Mouse (Mus musculus) MEL (cell line): ENCODE data around the gene Srsf10. TPM values are rescaled to one million over a fixed set of nuclear protein-coding genes. Genes with fewer than 3 reads are reported as not detected.
A peak's percentile ranks its signal among the peaks of the same experiment; 100 is the strongest.

Experiments
- DNase-seq: peaks from one replicate; pipeline ENCODE4 v3.0.0; 2011; ENCODE audit warnings: low read depth, low spot score
- H3K27ac ChIP-seq: 2 replicates; pipeline ENCODE4 v1.5.1; 2012; ENCODE audit warnings: low read depth, mild to moderate bottlenecking, control low read depth, low read length, moderate library complexity; ENCODE audit not compliant: control insufficient read depth
- H3K27me3 ChIP-seq, 2 experiments: fragments of 150-350 bp in 1 of 2; sonication (generic) in 1 of 2; 2 replicates each; pipeline ENCODE4 v1.6.1; 2012; ENCODE audit warnings: low read length in 2 of 2, mild to moderate bottlenecking in 2 of 2, improper control_type of control experiment in 1 of 2, moderate library complexity in 1 of 2; ENCODE audit not compliant: insufficient read depth in 2 of 2, control insufficient read depth in 1 of 2
- H3K36me3 ChIP-seq, 2 experiments: 2 replicates each; pipeline ENCODE4 v1.6.1; 2012 to 2014; ENCODE audit warnings: low read length in 2 of 2, improper control_type of control experiment in 1 of 2, inconsistent platforms in 1 of 2, mild to moderate bottlenecking in 1 of 2; ENCODE audit not compliant: insufficient read depth in 2 of 2, control insufficient read depth in 1 of 2
- H3K4me1 ChIP-seq, 2 experiments: fragments of 150-350 bp in 1 of 2; sonication (generic) in 1 of 2; 2 replicates each; pipeline ENCODE4 v1.6.1; 2012; ENCODE audit warnings: low read length in 2 of 2, improper control_type of control experiment in 1 of 2, mild to moderate bottlenecking in 1 of 2; ENCODE audit not compliant: insufficient read depth in 2 of 2, control insufficient read depth in 1 of 2
- H3K4me3 ChIP-seq, 2 experiments: fragments of 150-350 bp in 1 of 2; sonication (generic) in 1 of 2; 2 replicates each; pipeline ENCODE4 v1.5.1; 2012; ENCODE audit warnings: low read depth in 2 of 2, low read length in 2 of 2, mild to moderate bottlenecking in 2 of 2, moderate library complexity in 2 of 2, control low read depth in 1 of 2, improper control_type of control experiment in 1 of 2; ENCODE audit not compliant: control insufficient read depth in 1 of 2, insufficient read depth in 1 of 2
- H3K79me2 ChIP-seq: 2 replicates; pipeline ENCODE4 v1.6.1; 2012; ENCODE audit warnings: mild to moderate bottlenecking, low read length, moderate library complexity; ENCODE audit not compliant: control insufficient read depth, poor library complexity, insufficient read depth
- H3K9ac ChIP-seq: 2 replicates; pipeline ENCODE4 v1.6.1; 2012; ENCODE audit warnings: low read depth, mild to moderate bottlenecking, control low read depth, low read length, moderate library complexity; ENCODE audit not compliant: control insufficient read depth, poor library complexity, severe bottlenecking
- H3K9me3 ChIP-seq: fragments of 150-350 bp; sonication (generic); replicated peaks from 2 replicates; pipeline ENCODE4 v1.6.1; 2012; ENCODE audit warnings: mild to moderate bottlenecking, low read length, improper control_type of control experiment, moderate library complexity; ENCODE audit not compliant: insufficient read depth
- CHD1 ChIP-seq: IDR thresholded peaks from 2 replicates; pipeline ENCODE4 v1.6.1; 2012; ENCODE audit warnings: low read depth, mild to moderate bottlenecking, inconsistent platforms, low read length, improper control_type of control experiment
- CHD2 ChIP-seq: IDR thresholded peaks from 2 replicates; pipeline ENCODE4 v1.6.1; 2011; ENCODE audit warnings: low read length, improper control_type of control experiment
- ELF1 ChIP-seq: IDR thresholded peaks from 2 replicates; pipeline ENCODE4 v1.6.1; 2014; ENCODE audit warnings: low read depth, mild to moderate bottlenecking, inconsistent platforms, low read length, improper control_type of control experiment, moderate library complexity
- ETS1 ChIP-seq: IDR thresholded peaks from 2 replicates; pipeline ENCODE4 v1.6.1; 2012; ENCODE audit warnings: low read depth, mild to moderate bottlenecking, inconsistent platforms, low read length, improper control_type of control experiment, moderate library complexity
- GABPA ChIP-seq: IDR thresholded peaks from 2 replicates; pipeline ENCODE4 v1.6.1; 2012; ENCODE audit warnings: low read depth, mild to moderate bottlenecking, inconsistent platforms, low read length, improper control_type of control experiment, moderate library complexity
- GATA1 ChIP-seq: IDR thresholded peaks from 2 replicates; pipeline ENCODE4 v1.6.1; 2011; ENCODE audit warnings: low read depth, low read length, improper control_type of control experiment
- HCFC1 ChIP-seq: IDR thresholded peaks from 2 replicates; pipeline ENCODE4 v1.6.1; 2012; ENCODE audit warnings: low read depth, mild to moderate bottlenecking, inconsistent platforms, low read length, improper control_type of control experiment, moderate library complexity
- MAZ ChIP-seq: IDR thresholded peaks from 2 replicates; pipeline ENCODE4 v1.6.1; 2012; ENCODE audit warnings: low read depth, mild to moderate bottlenecking, inconsistent platforms, low read length, improper control_type of control experiment
- NELFE ChIP-seq: IDR thresholded peaks from 2 replicates; pipeline ENCODE4 v1.6.1; 2011; ENCODE audit warnings: low read depth, low read length, improper control_type of control experiment
- POLR2A ChIP-seq, 2 experiments: IDR thresholded peaks; 2 replicates each; pipeline ENCODE4 v1.6.1; 2011 to 2012; ENCODE audit warnings: low read length in 2 of 2, mild to moderate bottlenecking in 2 of 2, control low read depth in 1 of 2, improper control_type of control experiment in 1 of 2, low read depth in 1 of 2, moderate library complexity in 1 of 2; ENCODE audit not compliant: control insufficient read depth in 1 of 2, insufficient read depth in 1 of 2, poor library complexity in 1 of 2
- SMC3 ChIP-seq: IDR thresholded peaks from 2 replicates; pipeline ENCODE4 v1.6.1; 2011; ENCODE audit warnings: low read depth, low read length, improper control_type of control experiment
- UBTF ChIP-seq: IDR thresholded peaks from 2 replicates; pipeline ENCODE4 v1.6.1; 2012; ENCODE audit warnings: low read depth, mild to moderate bottlenecking, inconsistent platforms, low read length, improper control_type of control experiment, moderate library complexity, borderline replicate concordance; ENCODE audit not compliant: insufficient read depth
- USF1 ChIP-seq: IDR thresholded peaks from 2 replicates; pipeline ENCODE4 v1.6.1; 2014; ENCODE audit warnings: low read depth, mild to moderate bottlenecking, inconsistent platforms, low read length, improper control_type of control experiment, moderate library complexity
- ZKSCAN1 ChIP-seq: IDR thresholded peaks from 2 replicates; pipeline ENCODE4 v1.6.1; 2012; ENCODE audit warnings: low read depth, mild to moderate bottlenecking, inconsistent platforms, low read length, improper control_type of control experiment, moderate library complexity
- polyA plus RNA-seq, 2 experiments: library from polyadenylated mRNA; stranded (reverse) in 1 of 2; unstranded in 1 of 2; fragments of >175 nt in 1 of 2; fragments of >200 nt in 1 of 2; gene quantifications; 2 replicates each; pipeline versions ENCODE4 v1.2.1 to v1.2.4; 2012; ENCODE audit warnings: low replicate concordance in 2 of 2, low read depth in 1 of 2; ENCODE audit not compliant: insufficient read length in 2 of 2, insufficient read depth in 1 of 2, missing spikeins in 1 of 2
- total RNA-seq: library from RNA; depleted of rRNA; stranded (reverse); fragments of 300-350 nt; gene quantifications from 2 replicates; pipeline ENCODE4 v1.2.3, GENCODE M21; 2012

Gene Srsf10
- total and polyA plus RNA-seq, 3 experiments = 142 to 361 (median 222) TPM

DNA sequence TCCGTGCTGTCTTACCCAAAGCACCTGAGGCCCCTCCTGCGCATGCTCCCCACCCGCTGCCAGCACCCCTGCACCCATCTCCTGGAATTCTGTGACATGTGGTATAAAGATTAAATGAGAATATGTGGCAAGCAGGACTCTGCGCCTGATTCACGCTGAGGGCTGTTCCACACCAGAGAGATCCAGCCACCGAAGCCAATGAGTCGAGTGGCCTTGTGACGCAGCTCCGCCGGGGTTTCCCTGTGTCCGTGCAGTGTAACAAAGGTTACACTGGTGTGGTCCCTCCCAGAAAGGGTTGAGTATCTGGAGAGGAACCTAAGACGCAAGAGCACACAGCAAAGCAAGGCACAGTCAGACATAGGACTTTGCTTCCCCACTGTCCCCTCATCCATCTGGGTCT is 30.1 kb downstream of the Srsf10 start:
- DNase-seq = no peak
- TF ChIP-seq CHD2 = no peak
- no peak for TF ChIP-seq HCFC1
- TF ChIP-seq ELF1 = no peak
- no peak for TF ChIP-seq GABPA
- TF ChIP-seq ETS1 = no peak
- no peak for TF ChIP-seq UBTF
- no peak for TF ChIP-seq USF1
- no peak for TF ChIP-seq ZKSCAN1
- no peak for TF ChIP-seq POLR2A (IDR thresholded peaks at IDR 0.05; ENCODE audit: control insufficient read depth in 1 of 2, insufficient read depth in 1 of 2, low read depth in 1 of 2, low read length in 2 of 2, poor library complexity in 1 of 2)
- H3K27ac ChIP-seq = no peak overlapping the region

DNA sequence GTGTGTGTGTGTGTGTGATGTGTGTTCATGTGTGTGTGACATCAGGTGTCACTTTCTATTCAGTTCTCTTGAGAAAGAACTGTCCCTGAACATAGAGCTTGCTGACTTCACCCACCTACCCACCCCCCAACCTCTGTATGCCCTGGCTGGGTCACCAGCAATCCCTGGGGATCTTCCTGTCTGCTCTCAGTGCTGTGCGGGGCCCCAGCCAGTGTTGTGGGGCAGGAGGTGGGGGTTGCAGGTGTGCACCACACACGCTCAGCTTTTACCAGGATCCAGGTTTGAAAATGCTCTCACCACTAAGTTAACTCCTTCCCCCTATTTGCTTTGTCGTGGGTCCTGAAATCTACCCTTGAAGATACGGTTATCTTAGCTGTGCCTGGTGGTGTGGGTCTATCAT is 30.6 kb downstream of the Srsf10 start:
- no peak overlapping the region for H3K27ac ChIP-seq
- no peaks in the 10 kb centered on the region for H3K79me2 ChIP-seq
- no peak overlapping the region for H3K4me3 ChIP-seq
- H3K36me3 ChIP-seq = peaks cover 0 to 12% of the 10 kb centered on the region in 2 experiments; a peak in 2 of 4 replicates
- H3K9me3 ChIP-seq = no peaks in the 10 kb centered on the region
- DNase-seq = no peak
- no peak overlapping the region for H3K9ac ChIP-seq
- peaks cover 3 to 15% of the 10 kb centered on the region in 2 experiments; a peak in 3 of 4 replicates for H3K4me1 ChIP-seq
- H3K27me3 ChIP-seq = no peaks in the 10 kb centered on the region
- no peak for TF ChIP-seq CHD1
- TF ChIP-seq SMC3 = no peak
- no peak for TF ChIP-seq POLR2A (IDR thresholded peaks at IDR 0.05; ENCODE audit: control insufficient read depth in 1 of 2, insufficient read depth in 1 of 2, low read depth in 1 of 2, low read length in 2 of 2, poor library complexity in 1 of 2)
- no peak for TF ChIP-seq NELFE

More for the DNA sequence above, 30.1 kb downstream of the Srsf10 start:
- H3K79me2 ChIP-seq = no peaks in the 10 kb centered on the region
- no peak overlapping the region for H3K9ac ChIP-seq
- H3K9me3 ChIP-seq = no peaks in the 10 kb centered on the region
- H3K27me3 ChIP-seq = no peaks in the 10 kb centered on the region
- no peak overlapping the region for H3K4me3 ChIP-seq
- peaks cover 0 to 9% of the 10 kb centered on the region in 2 experiments; a peak in 2 of 4 replicates for H3K36me3 ChIP-seq
- peaks cover 3 to 14% of the 10 kb centered on the region in 2 experiments; a peak in 3 of 4 replicates for H3K4me1 ChIP-seq

- peak overlapping the region; percentile 50 for H3K9ac ChIP-seq
- peaks cover 3 to 27% of the 10 kb centered on the region in 2 experiments; a peak in 3 of 4 replicates for H3K4me1 ChIP-seq
- peaks cover 0 to 20% of the 10 kb centered on the region in 2 experiments; a peak in 2 of 4 replicates for H3K36me3 ChIP-seq
Measured at GRCm38 (mm10) chr4:135888448-135889057, 33.0 kb downstream of the Srsf10 start.

More at GRCm38 (mm10) chr4:135888448-135889057, 33.0 kb downstream of the Srsf10 start:
- Histone ChIP-seq H3K9me3 (no peaks in the 10 kb centered on the region), H3K27me3 (no peaks in the 10 kb centered on the region), H3K27ac (peak overlapping the region; percentile 53), H3K4me3 (no peak overlapping the region), H3K79me2 (no peaks in the 10 kb centered on the region)
- 0 out of 2 replicates have a peak, but pooled peaks have one; percentile 8 for TF ChIP-seq GATA1
- TF ChIP-seq ETS1 = 0 out of 2 replicates have a peak, but pooled peaks have one; percentile 13
- no peak for TF ChIP-seq MAZ
- DNase-seq = peak; percentile 27
